Mouse (Mus musculus) kidney, adult 2 months (tissue): Measurements from ENCODE around the gene Scel. TPM values are rescaled to one million over a fixed set of nuclear protein-coding genes. Genes with fewer than 3 reads are reported as not detected.
"Not testable (repeated sequence)": the region's sequence is repeated elsewhere in the genome, so short reads cannot be mapped to it uniquely, and the experiment has no call there.

ENCODE experiments used
- DNase-seq: peaks from one replicate; pipeline ENCODE4 v3.0.0; 2021
- H3K27ac ChIP-seq: fragments of 200-500 bp; 2 replicates; pipeline ENCODE4 v1.5.1; 2012; ENCODE audit warnings: low read depth, low read length, control low read depth, inconsistent platforms; ENCODE audit not compliant: insufficient read depth
- H3K27me3 ChIP-seq: fragments of 200-500 bp; replicated peaks from 2 replicates; pipeline ENCODE4 v1.6.1; 2012; ENCODE audit warnings: mild to moderate bottlenecking, moderate library complexity, low read length, inconsistent platforms; ENCODE audit not compliant: control insufficient read depth, insufficient read depth
- H3K36me3 ChIP-seq: fragments of 200-500 bp; 2 replicates; pipeline ENCODE4 v1.6.1; 2012; ENCODE audit warnings: mild to moderate bottlenecking, moderate library complexity, low read length, inconsistent platforms; ENCODE audit not compliant: control insufficient read depth, insufficient read depth
- H3K4me1 ChIP-seq: fragments of 200-500 bp; 2 replicates; pipeline ENCODE4 v1.6.1; 2011; ENCODE audit warnings: low read length; ENCODE audit not compliant: control insufficient read depth, insufficient read depth
- H3K4me3 ChIP-seq: fragments of 200-500 bp; 2 replicates; pipeline ENCODE4 v1.5.1; 2011; ENCODE audit warnings: mild to moderate bottlenecking, low read depth, low read length, control low read depth; ENCODE audit not compliant: insufficient read depth
- CTCF ChIP-seq: fragments of 200-500 bp; conservative IDR thresholded peaks from 2 replicates; pipeline ENCODE4 v1.5.1; 2011; ENCODE audit warnings: low read depth, mild to moderate bottlenecking, control low read depth, low read length, moderate library complexity, mixed read lengths; ENCODE audit not compliant: insufficient read depth, insufficient read length
- POLR2A ChIP-seq: fragments of 200-500 bp; IDR thresholded peaks from one replicate; pipeline ENCODE4 v1.6.1; 2011; ENCODE audit warnings: low read depth, low read length, control low read depth
- WGBS: fragments of 180-500 bp; shearing (Covaris S2); methylation state at CpG from one replicate; pipeline ENCODE4 v1.1.7; 2018; 5-methylcytosine and 5-hydroxymethylcytosine counted together
- polyA plus RNA-seq: library from polyadenylated mRNA; depleted of rRNA; stranded (reverse); fragments of >200 nt; gene quantifications from 2 replicates; pipeline ENCODE4 v1.2.3, GENCODE M21; 2012

Scel gene
- polyA plus RNA-seq, 1 experiment, result 2.7 TPM

DNA sequence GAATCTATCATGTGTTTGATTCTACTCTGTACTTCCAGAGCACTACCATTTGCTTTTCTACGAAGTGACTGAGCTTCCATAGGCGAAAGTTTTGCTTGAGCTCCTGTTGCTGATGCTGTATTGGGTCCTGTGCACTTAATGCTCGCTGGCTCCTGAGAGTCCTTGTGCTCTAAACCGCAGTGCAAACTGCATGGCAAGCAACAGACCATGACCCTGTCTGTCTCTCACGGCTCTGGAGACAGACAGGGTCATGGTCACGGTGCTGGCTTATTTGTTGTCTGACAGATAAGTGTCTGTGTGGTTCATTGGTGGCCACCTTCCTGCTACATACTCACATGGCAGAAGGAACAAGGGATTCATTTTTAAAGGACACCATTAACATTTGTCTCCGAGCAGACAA, 37.8 kb upstream of the Scel start:
- 43% methylated on average over 7 of the region's 7 CpGs for WGBS
- Histone ChIP-seq H3K4me1 (no peaks in the 10 kb centered on the region), H3K27ac (no peak overlapping the region), H3K36me3 (no peaks in the 10 kb centered on the region), H3K4me3 (no peak overlapping the region), H3K27me3 (no peaks in the 10 kb centered on the region)
- TF ChIP-seq POLR2A, result no peak
- TF ChIP-seq CTCF, result no peak
- no peak for DNase-seq

DNA sequence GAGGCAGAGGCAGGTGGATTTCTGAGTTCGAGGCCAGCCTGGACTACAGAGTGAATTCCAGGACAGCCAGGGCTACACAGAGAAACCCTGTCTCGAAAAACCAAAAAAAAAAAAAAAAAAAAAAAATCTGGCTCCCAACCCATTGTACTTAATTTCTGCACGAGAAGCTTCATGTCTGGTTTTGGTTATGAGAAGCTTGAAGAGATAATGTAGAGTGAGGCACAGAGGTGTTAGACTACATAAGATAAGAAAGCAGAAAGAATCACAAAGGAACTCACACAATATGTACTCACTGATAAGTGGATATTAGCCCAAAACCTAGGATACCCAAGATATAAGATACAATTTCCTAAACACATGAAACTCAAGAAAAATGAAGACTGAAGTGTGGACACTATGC, 36.9 kb upstream of the Scel start:
- WGBS, result 85% methylated on average over 3 of the region's 3 CpGs

DNA sequence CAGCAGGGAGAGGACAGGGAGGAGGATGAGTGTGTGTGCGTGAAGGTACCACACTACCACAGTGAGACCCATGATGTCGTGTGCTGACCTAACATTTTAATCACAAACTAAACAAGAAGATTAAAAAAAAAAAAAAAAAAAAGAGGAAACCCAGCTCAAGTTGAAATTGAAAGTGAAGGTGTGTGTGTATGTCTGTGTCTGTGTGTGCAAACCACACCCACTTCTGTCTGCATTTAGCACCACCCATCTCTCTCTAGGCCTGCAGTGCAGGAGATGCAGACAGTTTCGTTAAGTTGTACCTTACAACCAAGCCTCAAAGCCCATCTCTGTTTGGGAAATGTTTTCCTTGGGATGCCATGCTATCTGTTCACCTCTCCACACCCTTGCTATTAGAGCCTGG, 35.9 kb upstream of the Scel start:
- no peaks in the 10 kb centered on the region for H3K36me3 ChIP-seq
- TF ChIP-seq CTCF (no peak), POLR2A (no peak)
- H3K27me3 ChIP-seq, result no peaks in the 10 kb centered on the region
- H3K4me3 ChIP-seq, result no peak overlapping the region
- DNase-seq, result no peak
- H3K4me1 ChIP-seq, result no peaks in the 10 kb centered on the region
- 71% methylated on average over 3 of the region's 3 CpGs for WGBS
- no peak overlapping the region for H3K27ac ChIP-seq

More for the DNA sequence above, 36.9 kb upstream of the Scel start:
- H3K36me3 ChIP-seq, H3K4me1 ChIP-seq, H3K27ac ChIP-seq, DNase-seq, H3K27me3 ChIP-seq, H3K4me3 ChIP-seq: not testable (repeated sequence)

DNA sequence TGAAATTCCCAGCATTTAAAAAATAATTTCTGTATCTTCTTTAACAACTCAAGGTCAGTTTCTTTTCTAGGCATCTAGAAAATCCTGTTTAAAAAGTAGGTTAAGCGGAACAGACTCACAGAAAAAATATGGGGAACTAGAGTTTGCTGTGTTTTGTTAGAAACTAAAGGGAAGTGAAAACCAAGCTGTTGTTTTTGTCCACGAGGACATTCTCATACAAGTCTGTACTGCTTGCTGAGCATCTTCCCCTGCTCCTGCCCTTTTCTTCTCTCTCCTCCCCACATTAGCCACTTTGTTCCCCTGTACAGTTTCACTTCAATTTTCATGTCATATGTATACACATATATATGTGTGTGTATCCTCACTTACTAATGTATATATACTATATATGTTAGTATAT, 35.2 kb upstream of the Scel start:
- H3K4me3 ChIP-seq, result no peak overlapping the region
- H3K27ac ChIP-seq, result no peak overlapping the region
- no peaks in the 10 kb centered on the region for H3K36me3 ChIP-seq
- no peaks in the 10 kb centered on the region for H3K4me1 ChIP-seq
- no peak for DNase-seq
- 71% methylated on average over 2 of the region's 2 CpGs for WGBS
- H3K27me3 ChIP-seq, result no peaks in the 10 kb centered on the region
- TF ChIP-seq CTCF (no peak), POLR2A (no peak)

DNA sequence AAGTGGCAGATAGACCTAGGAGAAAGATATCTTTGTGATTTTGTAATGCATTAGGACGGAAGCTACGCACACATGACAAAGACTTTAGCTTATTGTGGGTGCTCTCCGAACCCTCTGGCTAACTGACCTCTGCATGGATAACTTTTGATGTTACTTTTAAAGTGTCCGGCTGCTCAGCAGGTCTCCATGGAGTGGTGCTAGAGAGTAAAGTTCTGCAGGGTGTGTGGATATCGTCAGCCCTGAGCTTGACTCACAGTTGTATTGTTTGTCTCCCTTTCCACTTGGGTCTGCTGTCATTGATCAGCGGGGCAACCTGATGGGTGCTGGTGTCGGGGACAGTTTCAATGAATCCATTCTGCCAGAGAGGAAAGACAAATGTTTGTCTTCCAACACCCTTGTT, 33.7 kb upstream of the Scel start:
- Histone ChIP-seq H3K27me3 (no peaks in the 10 kb centered on the region), H3K27ac (no peak overlapping the region), H3K4me1 (no peaks in the 10 kb centered on the region), H3K4me3 (no peak overlapping the region), H3K36me3 (no peaks in the 10 kb centered on the region)
- TF ChIP-seq POLR2A, result no peak
- peak; percentile 42; the same call in 1 of the 2 replicates for TF ChIP-seq CTCF
- WGBS, result 53% methylated on average over 7 of the region's 7 CpGs
- no peak for DNase-seq

DNA sequence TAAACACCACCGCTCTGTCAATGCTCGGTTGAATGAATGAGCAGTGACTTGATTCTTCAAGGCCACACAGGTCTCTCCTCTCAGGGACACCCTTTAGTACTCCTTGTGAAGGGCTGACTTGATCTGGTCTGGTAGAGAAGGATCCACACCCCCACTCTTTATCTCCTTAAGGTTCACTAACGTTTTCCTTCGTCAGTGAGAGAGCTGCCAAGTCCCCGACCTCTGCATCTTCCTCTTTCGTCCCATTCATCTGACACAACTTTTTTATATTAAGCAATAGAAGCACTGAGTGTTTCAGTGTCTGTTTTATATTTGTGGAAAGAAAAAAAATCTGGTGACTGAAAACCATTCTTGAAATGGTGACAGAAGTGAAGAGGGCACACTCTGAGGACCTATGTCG, 31.6 kb upstream of the Scel start:
- TF ChIP-seq POLR2A, result no peak
- TF ChIP-seq CTCF, result no peak
- H3K27ac ChIP-seq, result no peak overlapping the region
- DNase-seq, result no peak
- 78% methylated on average over 7 of the region's 7 CpGs for WGBS
- H3K27me3 ChIP-seq, result no peaks in the 10 kb centered on the region
- no peaks in the 10 kb centered on the region for H3K36me3 ChIP-seq
- no peaks in the 10 kb centered on the region for H3K4me1 ChIP-seq
- no peak overlapping the region for H3K4me3 ChIP-seq

DNA sequence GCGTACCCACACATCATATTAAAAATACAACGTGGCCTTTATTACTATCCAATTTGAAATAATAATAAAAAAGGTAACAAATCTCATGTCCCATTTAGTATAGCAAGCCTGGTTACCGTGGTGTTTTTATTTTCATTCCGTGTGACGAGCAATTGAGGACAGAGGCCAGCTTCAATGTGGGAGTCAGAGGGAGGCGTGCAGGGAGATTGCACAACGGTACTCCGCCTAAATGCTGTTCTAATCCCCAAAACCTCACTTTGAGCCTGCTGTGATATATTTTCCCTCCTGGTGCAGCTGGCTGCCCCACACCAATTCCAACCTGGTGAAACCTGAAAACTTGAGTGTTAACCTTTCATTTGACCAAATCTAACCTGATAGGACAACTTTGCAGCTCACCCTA, 27.5 kb upstream of the Scel start:
- TF ChIP-seq CTCF (no peak), POLR2A (no peak)
- 85% methylated on average over 8 of the region's 8 CpGs for WGBS
- DNase-seq, result no peak
- H3K4me1 ChIP-seq, result no peaks in the 10 kb centered on the region
- H3K27me3 ChIP-seq, result no peaks in the 10 kb centered on the region
- H3K27ac ChIP-seq, result no peak overlapping the region
- H3K4me3 ChIP-seq, result no peak overlapping the region
- H3K36me3 ChIP-seq, result no peaks in the 10 kb centered on the region

DNA sequence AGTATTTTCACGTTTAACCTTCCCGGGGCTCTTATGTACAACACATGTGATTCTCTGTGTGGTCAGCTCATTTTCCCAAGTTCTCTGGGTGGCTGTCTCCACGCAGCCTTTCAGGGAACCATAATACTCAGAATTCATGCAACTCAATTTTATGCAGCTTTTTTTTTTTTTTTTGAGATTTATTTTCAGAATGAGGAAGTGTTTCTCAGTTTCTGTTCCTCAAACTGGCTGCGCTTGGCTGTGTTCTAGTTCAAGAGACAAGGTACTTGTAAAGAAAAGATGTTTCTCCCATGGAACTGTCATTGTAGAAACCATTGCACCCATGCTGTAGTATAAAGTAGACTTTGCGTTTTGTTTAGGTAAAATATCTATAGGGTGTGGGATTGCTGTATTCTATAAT, 26.2 kb upstream of the Scel start:
- Histone ChIP-seq H3K4me3 (no peak overlapping the region), H3K27me3 (no peaks in the 10 kb centered on the region), H3K4me1 (no peaks in the 10 kb centered on the region), H3K27ac (no peak overlapping the region), H3K36me3 (no peaks in the 10 kb centered on the region)
- TF ChIP-seq POLR2A (no peak), CTCF (no peak)
- 85% methylated on average over 5 of the region's 5 CpGs for WGBS
- no peak for DNase-seq
